Mouse (Mus musculus): Measurements from ENCODE around the gene Rtp2.

The Rtp2 gene

DNA sequence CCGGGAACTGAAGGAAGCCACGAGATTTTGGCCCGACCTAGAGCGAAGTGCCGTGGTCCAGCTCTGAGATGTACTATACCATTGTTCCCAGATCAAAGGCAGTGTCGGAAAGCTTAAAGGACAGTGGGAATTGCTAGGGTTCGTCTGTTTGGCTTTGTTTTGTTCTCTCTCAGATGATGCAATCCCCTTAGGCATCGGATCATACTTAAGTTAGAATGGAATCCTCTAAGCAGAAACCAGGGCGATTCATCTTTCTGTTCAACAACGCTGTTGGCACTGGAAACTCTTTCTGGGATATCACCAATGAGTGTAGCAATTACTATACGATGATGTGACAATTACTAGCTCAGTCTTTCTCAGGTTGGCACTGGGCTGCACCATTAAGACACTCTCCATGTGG is at the start of gene Rtp2:
Gene Rtp2, minus strand, starts transcription at position 101 of the 400 bp plus-strand sequence.
- no peak for DNase-seq (ENCODE audit: low spot score in 2 of 2)

DNA sequence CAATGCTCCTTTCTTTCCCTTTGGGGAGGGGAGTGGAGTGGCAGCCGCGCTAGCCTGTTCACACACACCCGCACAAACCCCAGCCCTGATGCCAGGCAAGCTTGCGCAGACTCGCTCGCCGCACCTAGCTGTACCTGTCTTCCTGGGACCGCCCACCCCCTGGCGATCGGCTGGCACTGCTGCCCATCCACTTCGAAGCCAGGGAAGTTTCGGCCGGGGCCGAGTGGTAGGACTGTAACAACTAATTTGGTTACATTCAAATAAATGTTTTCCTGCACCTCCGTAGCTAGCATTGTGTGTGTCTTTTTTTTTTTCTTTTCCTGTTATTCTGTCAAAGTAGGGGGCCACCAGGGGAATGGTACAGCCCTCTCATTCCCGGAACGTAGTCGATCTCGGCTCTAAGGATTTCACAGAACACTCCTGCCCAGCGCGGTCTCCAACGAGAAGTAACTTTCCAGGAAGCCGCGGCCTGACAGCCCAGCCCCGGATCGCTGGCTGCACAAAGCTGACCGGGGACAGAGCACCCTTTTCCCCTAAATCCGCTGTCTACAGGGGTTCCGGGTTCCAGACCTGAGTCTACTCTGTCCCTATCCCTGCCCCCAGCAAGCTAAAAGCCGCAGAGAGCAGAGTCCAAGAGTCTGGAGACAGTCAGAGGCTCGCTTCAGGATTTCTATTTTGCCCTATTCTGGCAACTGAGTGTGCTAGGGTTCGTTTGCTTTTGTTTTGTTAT is 49.0 kb upstream of the Rtp2 start:
- DNase-seq (ENCODE audit: low spot score in 2 of 2) = no peak

DNA sequence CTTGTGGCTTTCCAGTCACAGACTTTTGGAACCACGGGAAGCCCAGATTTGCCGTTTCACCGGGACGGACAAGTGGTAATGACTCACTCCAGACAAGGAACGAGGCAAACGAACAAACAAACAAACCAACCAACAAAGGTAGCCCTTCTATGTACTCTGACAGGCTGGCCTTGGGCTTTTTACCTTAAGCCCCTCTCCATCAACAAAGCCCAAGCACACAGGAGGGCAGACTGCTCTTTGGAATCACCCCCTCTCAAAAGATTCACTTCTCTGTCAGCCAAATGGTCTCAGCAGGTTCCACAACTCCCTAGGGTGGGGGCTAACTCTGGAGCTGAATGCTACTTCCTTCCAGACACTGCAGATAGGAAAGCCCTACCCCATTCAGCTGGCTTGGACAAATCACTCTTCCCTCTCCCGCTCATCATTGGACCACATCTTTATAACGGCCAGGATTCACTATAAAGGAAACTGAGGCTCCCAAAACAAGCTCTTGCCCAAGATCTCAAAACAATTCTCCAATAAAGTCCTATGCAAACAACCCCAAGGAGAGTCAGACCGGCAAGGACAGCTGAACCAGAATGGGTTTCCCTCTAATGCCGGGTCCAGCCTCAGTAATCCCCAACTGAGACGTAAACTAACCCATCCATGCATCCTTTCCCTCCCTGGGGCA is 48.1 kb upstream of the Rtp2 start:
- no peak for DNase-seq (ENCODE audit: low spot score in 2 of 2)

DNA sequence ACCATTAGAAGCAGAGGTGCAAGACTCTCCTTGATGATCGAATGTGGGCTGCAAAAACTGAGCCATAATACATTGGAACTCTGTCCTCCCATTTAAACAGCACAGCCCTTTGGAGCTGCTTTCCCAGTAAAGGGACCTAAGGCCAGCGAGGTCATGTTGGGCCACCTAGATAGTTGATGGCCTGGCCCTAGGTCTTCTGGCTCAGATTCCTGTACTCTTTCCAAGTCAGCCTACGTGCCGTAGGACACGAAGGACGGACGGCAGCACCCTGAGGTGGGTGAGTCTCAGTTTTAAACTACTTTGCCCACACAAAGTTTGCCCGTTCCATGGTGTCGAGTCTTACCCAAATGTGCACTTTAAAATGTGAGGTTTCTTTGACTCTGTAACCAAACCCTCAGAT is 47.3 kb upstream of the Rtp2 start:
- DNase-seq (ENCODE audit: low spot score in 2 of 2) = no peak

DNA sequence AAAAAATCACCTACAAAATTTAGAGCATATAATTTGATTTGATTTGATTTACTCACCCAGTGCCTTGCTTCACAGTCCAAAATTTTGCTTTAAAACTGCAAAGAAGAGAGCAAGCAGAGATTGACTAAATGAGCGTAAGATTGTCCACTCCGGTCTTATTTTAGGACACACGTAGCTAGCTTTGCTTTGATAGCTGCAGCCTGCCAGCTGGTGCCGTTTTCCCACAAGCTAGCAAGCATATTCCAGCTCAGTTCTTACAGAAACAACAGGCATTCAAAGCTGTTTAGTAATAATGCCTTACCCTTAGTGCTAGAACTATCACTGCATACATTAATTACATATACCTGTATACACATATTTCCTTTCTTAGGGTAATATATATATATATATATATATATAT is 46.3 kb upstream of the Rtp2 start:
- DNase-seq (ENCODE audit: low spot score in 2 of 2) = no peak

DNA sequence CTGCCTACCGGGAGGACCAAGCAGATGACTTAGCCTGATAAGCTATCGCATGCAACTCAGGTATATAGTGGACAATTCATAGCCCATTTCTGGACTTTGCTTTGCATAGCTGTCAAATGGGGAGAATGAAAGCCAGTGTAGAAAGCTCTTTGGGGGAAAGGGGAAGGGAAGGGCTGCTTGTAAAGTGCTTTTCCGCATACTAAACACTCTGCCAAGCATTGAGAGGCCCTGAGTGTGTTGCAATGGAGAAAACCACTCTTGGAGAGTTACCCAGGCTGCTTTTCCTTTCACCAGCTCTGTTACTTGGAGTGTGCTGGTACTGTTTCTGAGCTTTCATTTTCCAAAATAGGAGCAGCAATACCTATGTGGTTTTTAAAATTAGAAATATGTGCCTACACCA is 45.5 kb upstream of the Rtp2 start:
- no peak for DNase-seq (ENCODE audit: low spot score in 2 of 2)

DNA sequence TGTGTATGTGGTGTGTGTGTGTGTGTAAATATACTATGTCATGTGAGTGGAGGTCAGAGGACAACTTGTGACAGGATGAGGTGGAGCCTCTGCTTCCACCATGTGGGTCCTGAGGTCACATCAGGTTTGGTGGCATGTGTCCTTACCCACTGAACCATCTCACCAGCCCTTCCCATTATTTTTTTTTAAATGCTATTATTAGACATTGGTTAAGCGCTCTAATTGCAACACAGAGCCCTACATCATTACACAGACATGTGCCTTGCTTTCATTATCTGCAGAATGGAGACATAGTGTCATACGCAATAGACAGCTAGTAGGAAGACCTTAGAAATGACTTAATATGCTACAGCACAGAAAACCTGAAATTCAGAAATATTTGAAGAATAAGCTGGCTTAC is 44.0 kb upstream of the Rtp2 start:
- DNase-seq (ENCODE audit: low spot score in 2 of 2) = no peak

DNA sequence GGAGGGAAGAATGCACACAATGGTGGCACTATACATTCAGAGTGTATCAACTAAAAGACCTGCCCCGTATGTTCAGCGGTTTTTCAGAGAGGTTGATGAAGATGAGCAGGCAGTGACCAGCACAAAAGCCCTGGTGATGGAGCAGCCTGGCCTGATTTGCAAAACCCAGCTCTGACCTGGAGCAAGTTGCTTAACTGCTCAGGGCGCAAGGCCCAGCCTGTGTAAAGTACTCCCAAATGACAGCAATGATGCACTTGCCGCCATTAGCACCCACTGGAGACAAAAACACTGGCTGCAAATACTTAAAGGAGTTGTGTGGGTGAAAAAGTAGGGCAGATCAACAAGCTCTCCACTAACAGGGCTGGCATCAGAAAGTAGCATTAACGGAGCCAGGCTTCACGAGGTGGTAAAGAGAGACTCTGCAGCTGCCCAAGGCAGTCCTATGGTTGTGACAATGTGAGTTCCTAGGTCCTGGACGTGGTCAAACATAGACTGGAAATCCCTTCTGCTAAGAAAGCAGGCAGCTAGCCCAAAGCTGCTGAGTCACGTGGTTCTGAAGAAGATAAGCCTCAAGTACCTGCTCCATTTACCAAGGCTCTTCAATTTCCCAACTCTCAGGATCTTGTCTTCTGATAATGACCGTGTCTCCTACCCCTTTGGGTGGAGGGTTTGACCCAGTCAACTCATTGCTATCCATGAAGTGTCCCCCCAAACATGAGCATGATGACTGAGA is 41.6 kb upstream of the Rtp2 start:
- no peak for DNase-seq (ENCODE audit: low spot score in 2 of 2)

DNA sequence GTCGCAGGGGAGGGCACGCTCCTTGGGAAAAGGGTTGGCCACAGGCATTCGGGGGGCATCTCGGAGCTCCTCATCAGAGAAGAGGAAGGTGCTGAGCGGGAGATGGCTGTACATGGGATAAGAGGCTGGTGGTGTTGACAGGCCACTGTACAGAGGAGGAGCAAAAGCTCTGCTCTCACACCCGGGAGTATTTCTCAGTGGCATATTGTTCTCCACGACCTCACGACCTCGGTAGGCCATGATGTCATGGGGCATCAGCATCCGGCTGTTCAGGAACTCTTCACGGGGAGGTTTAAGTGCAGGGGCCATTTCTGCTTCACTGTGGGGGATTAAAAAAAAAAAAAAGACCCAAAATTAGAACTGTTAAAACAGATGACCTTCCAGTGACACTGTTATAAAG is 40.7 kb upstream of the Rtp2 start:
- DNase-seq (ENCODE audit: low spot score in 2 of 2) = no peak

DNA sequence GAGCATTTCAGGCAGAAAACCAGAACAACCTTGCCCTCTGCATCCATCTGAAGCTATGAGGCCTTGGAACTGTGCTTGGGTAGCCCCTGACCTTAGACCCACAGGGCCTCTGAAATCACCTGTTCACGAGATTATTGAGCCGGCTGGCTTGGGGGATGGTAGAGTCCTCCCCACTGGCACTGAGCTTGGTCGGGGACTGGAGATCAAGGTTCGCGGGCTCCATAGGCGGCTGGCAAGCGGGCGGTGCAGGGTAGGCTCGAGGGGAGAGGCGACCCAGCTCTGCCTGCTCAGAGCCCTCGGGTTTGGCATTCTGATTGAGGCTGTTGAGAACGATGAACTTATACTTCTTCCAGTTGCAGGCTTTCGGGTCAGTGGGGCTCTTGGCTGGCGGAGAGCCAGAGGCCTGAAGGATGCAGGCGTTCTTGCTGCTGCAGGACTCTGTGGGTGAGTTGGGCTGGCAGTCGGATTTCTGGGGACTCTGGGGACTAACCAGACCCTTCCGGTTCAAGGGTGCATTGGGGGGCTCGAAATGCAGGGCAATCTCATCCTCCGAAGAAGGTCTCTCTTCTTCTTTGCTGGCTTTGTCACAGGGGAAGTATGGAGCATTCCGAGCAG is 40.0 kb upstream of the Rtp2 start:
- DNase-seq (ENCODE audit: low spot score in 2 of 2) = no peak

DNA sequence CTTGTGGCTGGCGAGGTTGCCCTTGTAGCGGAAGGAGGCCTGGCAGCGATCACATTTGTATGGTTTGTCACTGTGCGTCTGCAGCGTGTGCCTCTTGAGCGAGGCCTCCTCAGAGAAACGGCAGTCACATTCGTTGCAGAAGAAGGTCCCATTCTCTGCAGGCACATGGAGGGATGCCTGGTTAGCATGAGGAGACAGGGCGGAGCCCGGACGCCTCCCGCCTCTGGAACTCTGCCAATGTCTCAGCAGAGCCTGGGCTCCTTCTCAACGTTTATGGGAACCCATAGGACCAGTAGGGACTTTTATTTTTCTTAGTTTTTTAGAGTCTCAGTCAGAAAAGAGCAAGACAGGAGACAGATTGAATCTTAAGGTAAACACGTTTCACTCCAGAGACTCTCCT is 37.7 kb upstream of the Rtp2 start:
- no peak for DNase-seq (ENCODE audit: low spot score in 2 of 2)

DNA sequence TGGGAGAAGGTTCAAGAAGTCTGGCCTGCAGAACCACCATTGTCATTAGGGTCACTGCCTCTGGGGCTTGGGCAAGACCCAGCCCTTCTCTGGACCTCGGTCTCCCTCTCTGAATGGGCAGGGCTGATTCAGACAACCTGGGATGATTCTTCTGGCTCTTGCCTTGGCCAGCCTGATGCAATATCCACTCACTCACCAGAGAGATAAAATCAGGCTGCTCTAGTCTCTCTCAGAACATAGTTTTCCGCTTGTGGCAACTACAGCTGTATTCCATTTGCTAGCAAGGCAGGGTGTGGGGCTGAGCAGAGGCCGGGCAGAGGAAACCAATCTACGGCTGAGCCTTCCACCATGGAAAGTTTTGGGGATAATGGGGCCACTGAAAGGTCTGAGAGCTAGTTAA is 36.7 kb upstream of the Rtp2 start:
- no peak for DNase-seq (ENCODE audit: low spot score in 2 of 2)

DNA sequence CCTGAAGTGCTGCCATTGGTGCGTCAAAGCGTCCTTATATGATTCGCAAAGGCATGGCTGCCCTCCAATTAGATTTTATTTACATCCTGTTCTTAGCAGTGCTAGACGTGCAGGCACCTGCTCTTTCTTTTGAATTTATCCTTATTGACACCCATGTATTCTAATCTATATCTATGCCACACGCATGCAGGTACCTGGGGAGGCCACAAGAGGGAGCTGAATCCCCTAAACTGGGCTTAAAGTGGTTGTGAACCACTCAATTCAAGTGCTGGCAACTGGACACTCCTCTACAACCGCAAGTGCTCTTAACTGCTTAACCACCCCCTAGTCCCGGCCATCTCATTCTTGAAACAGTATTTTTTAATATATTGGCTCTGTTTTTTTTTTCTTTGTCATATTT is 35.1 kb upstream of the Rtp2 start:
- DNase-seq (ENCODE audit: low spot score in 2 of 2) = no peak

DNA sequence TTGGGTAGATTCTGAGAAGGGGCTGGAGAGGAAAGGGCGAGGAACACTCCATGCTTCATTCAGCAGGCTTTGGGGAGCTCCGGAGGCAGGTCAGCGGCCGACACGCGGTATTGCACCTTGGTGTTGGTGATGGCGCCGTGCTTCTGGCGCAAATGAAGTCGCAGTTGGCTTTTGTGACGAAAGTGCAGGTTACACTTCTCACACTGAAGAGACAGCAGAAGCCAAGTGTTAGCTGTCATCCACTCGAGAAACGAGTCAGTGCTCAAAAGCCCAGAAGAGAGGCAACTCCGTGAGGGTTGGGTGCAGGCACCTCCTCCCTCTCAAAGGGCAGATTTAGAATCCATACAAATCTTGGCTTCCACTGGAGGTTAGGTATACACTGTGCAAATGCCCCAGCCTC is 33.9 kb upstream of the Rtp2 start:
- no peak for DNase-seq (ENCODE audit: low spot score in 2 of 2)

DNA sequence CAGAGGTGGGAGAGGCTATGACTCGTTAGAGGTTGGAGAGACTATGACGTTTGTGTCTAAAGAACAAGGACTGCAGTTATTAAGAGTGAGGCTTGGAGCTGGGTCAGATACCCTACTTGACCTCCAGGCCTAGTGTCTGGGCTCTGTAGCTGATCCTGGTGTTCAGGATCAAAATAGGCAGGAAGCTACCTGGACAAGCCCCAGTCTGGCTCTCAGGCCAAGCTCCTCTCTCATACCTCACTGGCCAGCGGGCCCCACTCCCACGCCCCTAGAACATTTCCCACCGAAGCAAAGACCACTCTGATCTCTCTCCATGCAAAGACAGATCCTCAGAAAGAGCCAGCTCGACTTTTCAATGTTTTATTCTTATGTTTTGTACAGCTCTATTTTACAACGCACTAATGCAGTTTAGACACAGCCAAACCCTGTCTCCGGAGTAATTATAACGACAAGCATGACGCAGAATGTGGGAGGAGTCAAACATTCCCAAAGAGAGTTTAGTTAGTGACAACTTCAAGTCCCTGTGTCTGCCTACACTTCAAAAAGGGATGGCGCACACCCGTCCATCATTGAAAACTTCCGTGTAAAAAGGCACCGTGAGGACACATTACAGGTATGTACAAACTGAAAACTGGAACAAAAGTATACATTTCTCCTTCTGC is 32.6 kb upstream of the Rtp2 start:
- DNase-seq (ENCODE audit: low spot score in 2 of 2) = no peak

DNA sequence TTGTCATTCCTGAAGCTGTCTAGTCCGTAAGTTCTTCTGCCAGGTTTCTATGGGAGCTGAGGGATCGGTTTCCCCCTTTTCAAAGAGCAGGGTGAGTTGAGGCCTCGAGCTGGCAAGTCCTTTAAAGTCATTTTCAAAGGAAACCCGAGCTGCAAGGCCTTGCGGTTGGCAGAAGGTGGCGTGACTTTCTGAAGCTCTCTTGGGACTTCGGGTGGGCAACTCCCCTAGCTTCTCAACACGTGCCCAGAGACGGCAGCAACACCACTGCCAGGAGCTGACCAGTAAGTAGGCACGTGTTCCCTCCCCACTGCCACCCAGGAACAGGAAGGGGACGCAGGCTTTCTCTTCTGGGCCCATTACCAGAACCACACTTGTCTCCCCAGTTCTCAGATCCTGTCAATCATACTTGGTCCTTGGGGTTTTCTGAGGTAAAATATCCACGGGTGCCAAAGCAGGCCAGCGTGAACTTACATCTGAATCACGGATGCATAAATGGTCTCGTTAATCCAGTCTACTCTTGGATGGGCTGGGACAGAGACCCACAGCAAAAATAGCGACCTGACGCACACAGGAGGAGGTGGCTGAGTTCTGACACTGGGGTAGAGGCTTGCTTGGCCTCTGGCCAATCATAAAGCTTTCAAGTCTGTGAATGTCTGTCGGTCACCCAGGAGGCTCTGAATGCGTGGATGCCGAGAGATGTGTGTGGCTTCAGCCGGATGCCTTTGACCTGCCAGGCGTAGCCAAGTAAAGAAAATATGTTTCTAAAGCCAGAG is 31.9 kb upstream of the Rtp2 start:
- peak in 1 of 2 experiments; percentile 29 for DNase-seq (ENCODE audit: low spot score in 2 of 2)

DNA sequence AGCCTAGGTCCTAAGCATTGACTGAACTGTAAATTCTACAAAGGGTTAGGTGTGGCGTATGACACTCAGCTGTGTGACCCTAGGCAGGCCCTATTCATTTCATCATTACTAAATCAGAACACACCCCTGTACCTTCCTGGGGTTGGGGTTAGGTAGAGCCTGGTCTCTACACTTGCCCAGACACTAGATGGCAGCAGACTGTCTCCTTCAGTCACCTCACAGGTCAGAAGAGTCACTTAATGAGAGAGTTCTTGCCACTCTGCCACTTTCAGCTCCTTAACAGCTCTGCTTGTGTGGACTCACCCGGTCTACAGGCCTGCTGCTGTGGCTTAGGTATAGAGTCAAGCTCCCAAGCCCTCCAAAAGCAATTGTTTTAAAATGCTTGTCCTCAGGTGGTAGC is 30.2 kb upstream of the Rtp2 start:
- DNase-seq (ENCODE audit: low spot score in 2 of 2) = no peak

DNA sequence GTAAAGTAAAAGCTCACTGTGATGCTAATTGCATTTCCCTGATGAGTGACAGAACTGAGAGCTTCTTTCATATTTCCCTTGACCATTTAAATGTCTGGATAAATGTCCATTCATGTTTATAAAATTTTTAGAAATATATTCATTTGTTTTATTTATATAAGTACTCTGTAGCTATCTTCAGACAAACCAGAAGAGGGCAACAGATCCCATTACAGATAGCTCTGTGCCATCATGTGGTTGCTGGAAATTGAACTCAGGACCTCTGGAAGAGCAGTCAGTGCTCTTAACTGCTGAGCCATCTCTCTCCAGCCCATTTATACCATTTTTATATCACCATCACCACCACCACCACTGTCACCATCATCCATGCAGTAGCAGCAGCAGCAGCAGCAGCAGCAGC is 26.7 kb upstream of the Rtp2 start:
- DNase-seq (ENCODE audit: low spot score in 2 of 2) = no peak

DNA sequence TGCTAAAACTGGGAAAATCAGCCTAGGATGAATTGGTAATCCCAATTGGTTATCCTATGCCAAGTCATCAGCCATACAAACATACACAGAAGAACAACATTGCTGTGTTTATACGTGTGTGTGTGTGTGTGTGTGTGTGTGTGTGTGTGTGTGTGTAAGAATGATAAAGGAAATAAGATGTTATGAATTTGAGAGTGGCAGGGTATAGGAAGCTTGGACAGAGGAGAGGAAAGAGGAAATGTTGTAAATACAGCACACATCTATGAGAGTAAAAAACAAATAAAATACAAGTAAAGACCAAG is 21.7 kb upstream of the Rtp2 start:
- no peak for DNase-seq (ENCODE audit: low spot score in 2 of 2)

DNA sequence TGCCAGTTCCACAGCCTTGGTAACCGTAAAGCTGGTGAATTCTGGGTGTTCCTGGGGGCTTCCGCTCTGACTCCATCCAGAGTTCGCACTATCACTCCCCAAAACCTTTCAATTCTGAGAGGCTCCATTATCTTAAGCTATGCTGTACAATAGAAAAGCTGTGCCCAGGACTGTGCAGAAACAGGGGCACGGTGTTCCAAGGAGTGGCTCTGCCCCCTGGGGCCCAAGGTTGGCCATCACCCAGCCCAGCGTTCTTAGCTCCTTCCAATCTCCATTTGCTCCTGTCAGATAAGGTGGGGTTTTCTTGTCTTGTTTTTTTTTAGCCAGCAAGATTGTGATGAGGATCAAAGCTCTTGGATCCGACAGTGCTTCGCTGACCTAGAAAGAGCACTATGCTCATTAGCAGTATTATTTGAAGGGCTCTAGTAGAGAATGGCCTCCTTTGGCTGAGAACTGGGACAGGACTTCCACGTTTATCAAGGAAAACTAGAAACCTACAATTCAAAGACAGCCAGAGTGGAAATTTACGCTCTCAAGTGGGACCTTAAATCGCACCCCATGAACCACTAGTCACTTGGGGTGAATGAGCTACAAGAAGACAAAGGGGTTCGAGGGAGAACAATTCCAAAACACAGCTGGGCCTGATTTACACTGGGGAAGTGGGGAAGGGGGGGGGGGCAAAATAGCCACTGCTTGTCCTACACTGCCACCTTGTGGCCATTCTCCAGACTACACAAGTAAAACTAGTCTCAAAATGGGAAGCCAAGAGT is 21.2 kb upstream of the Rtp2 start:
- DNase-seq (ENCODE audit: low spot score in 2 of 2) = peak in 1 of 2 experiments; percentile 47
